Mouse (Mus musculus) adrenal gland, postnatal 0 days (tissue): ENCODE data around the gene Gm1553. TPM values are rescaled to one million over a fixed set of nuclear protein-coding genes. Genes with fewer than 3 reads are reported as not detected.

ENCODE experiments used
- polyA plus RNA-seq: library from polyadenylated mRNA; unstranded; fragments of >200 nt; fragmentation: Nextera tagmentation; extraction: Ambion mirVana; gene quantifications from 2 replicates; pipeline ENCODE4 v1.2.1, GENCODE M21; 2015

The Gm1553 gene
- not detected in 2 replicates for polyA plus RNA-seq

DNA sequence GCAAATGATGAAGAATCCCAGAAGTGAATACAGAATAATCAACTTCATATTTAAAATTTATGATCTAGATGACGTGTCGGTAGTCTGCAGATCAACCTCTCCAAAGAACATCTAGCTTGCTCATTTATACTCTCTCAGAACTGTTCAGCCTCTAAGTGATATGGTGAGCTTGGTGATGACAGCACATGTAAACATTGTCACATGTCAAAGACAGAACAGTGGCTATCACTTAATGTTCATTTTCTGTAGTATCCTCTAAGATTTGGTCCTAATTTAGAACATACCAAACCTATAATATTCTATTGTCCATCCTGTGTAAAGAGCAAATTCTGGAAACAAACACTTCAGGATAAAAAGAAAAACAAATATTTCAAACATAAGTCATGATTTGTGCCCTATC is at the start of gene Gm1553:
Gene Gm1553 (minus strand): TSS at position 101 of the 400 bp plus-strand sequence.

Other genes with a start within 250 kb of the Gm1553 start
- gene 4932415D10Rik, start 176.0 kb downstream of the Gm1553 start, polyA plus RNA-seq = not detected in 2 replicates
- gene Gm4924, start 138.4 kb downstream of the Gm1553 start, polyA plus RNA-seq = 5.0 and 15.2 TPM in 2 replicates
- gene 1190007I07Rik, start 130.6 kb upstream of the Gm1553 start, polyA plus RNA-seq = 48.1 and 67.1 TPM in 2 replicates
- gene Tdg, start 137.2 kb upstream of the Gm1553 start, polyA plus RNA-seq = 43.8 and 50.2 TPM in 2 replicates
- gene Glt8d2, start 198.0 kb upstream of the Gm1553 start, polyA plus RNA-seq = 6.5 and 12.0 TPM in 2 replicates
- 19.4 and 27.4 TPM in 2 replicates for gene Hcfc2, start 203.5 kb upstream of the Gm1553 start, polyA plus RNA-seq